Mouse (Mus musculus) left cerebral cortex, adult 9 months (tissue): Measurements from ENCODE around the gene Sav1.

Source experiments
- DNase-seq, 2 experiments: peaks; one replicate each; pipeline ENCODE4 v3.0.0; 2022; ENCODE audit warnings: low spot score in 2 of 2

Sav1 gene

DNA sequence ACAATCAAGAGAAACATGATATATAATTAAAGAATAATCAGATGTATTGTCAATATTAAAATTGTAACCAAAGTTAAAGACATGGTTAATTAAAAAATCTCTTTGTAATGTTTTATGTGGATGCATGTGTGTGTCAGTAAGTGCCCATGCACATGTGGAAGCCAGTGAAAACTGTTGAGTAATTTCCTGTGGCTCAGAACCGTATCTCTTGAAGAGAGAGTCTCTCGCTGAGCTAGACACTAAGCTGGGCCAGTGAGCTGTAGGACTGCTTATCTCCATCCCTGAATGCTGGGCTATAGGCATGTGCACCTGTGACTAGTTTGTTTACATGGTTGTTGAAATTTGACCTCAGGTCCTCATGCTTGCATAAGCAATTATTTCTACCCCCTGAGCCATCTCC lies 29.4 kb downstream of the Sav1 start:
- DNase-seq = no peak

DNA sequence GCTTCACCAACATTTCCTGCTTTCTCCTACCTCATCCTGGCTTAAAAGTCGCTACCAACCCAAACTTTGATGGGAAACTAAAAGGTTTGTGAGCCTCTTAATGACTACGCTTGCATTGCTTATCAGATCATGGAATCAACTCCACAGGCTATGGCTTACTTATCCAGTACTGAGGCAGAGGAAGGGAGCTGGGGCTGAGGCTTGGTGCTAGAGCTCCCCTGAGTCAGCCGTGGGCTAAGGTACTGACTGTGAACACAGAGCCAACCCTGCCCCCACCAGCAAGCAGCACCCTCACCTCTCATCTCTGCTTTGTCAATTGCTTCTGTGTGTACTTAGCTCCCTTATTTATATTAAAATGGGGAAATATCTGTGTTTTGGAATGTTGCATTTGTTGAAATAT lies 39.3 kb downstream of the Sav1 start:
- DNase-seq = no peak

DNA sequence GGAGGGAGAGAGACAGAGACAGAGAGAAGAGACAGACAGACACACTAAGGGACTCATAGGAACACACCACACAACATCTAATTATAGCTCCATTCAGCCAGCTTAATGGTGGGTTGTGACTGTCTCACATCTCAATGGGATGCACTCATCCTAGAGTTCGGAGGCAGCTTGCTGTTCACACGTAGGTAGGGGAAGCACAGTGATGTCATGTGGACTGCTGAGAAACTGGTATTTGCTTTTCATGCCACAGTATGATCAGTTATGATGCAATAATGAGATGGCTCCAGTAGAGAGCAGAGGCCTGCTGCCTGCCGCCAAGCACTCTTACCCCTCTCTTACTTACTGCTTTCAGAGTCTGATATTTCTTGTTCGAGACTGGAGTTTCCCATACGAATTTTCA lies 40.9 kb downstream of the Sav1 start:
- DNase-seq = no peak

DNA sequence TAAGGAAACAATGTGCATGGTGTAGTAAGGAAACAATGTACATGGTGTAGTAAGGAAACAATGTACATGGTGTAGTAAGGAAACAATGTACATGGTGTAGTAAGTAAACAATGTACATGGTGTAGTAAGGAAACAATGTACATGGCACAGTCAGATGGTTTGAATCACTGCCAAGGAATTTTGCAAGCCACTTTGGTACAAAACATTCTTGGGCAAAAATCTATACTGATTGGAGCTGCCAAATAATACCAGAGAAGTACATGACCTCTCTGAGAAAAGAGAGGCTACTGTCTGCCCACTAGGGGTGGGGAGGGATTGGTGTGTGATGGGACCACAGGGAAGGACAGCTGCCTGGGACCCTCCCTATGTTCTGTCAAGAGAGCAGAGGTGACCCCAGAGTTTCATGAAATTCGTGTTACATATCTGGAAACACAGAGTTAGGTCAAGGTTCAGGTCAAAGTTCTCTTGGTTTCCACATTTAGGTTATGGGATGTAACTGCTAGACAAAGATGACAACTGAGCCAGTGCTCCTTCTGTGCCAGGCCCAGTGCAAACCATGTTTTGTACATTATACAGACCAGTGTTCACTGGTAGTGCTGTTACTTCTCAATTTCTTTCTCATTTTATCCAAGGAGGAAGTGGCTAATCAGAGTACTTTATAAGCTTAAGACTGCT lies 45.0 kb downstream of the Sav1 start:
- DNase-seq = no peak

DNA sequence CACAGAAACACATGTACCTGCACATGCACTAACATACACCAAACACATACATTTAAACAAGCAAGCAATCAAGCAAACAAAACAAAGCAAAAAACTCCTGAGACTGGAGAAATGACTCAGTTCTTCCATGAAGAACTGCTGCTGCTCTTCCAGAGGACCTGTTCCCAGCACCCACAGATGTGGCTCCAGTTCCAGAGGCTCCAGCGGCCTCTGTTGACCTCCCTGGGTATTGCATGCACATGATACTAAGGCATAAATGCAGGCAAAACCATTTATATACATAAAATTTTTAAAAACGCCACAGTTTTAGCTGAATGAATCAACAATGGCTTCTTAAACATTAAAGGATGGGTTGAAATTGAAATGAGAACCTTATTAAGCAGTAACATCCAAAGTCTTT lies 47.5 kb downstream of the Sav1 start:
- no peak for DNase-seq

DNA sequence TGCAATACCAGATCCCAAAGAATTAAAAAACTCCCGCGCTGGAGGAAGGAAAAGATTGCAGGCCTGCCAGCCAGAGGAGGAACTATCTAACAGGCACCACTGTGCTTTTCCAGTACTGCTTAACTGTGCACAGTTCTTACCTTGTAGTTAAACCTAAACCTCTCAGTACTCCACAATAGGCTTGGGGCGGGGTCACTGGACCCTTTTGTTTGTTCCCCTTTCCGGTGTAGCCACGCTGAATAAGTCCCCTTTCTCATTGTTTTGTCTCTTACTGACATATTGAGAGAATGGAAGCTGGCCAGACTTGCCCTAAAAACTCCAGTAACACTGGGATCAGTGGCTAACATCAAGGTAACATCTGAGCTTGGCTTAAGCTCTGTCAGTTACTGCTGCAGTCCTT lies 49.1 kb downstream of the Sav1 start:
- DNase-seq = no peak

DNA sequence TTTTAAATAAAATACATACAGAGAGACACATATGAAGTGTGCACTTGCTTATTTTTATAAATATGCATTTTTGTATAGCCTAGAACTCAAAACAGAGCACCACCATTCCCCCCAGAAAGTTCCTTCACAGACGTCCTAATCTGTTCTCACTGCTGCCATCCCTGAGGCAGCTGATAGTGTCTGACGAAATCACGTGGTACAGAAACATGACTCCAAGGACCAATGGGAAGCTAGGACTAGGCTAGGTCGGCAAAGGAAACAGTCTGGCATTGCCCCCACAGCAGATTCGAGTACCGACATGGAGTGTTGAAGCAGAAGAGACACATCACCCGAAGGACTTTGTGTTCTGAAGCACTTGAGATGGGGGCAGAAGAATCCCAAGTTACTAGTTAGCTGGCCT lies 60.1 kb downstream of the Sav1 start:
- no peak for DNase-seq

DNA sequence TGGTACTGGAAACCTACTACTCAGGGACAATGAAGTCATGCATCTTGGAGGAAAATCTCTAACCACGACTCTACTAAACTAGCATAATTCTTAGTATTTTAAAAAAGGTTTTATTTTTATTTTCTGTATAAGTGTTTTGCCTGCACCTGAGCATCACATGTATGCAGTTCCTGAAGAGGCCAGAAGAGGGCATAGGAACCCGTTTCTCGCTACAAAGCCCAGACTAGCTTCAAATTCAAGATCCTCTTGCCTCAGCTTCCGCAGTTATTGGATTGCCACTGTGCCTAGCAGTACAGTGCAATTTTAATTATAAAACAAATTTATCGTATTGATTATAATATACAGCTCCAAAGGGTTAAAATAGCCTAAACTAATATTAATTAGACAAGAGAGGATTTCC lies 62.8 kb downstream of the Sav1 start:
- DNase-seq = no peak

DNA sequence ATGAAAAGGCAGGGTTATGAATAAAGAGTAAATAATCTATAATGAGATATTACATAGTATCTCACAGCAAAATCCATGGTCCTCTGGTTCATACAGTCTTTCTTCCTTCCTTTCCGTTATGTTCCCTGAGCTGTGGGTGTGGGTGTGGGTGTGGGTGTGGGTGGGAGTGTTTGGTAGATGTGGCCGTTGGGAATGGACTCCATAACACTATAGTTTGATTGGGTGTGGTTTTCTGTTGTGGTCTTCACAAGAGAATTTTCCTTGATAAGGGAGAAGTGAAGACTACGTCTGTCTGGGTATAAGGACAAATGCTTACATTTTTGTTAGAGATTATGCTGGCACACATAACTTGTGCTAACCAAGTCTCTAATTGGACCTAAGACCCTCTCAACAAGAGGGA lies 63.2 kb downstream of the Sav1 start:
- DNase-seq = no peak

DNA sequence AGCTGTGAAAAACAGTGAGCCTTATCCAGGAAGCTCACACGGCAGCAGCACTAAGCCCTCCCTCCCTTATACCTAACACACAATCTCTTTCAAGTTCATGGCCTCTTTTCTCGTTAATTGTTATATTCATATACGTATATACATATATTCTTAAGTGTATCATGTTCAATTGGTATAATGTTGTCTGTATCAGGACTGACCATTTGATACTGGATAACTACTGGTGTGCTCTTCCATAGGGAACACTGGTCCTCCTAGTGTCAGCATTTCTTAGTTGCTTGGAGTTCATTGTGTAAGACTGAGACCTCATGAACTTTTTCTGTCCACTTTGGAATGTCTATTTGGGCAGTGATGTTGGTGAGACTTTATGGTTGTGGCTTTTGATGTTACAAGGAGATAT lies 63.7 kb downstream of the Sav1 start:
- DNase-seq = no peak

DNA sequence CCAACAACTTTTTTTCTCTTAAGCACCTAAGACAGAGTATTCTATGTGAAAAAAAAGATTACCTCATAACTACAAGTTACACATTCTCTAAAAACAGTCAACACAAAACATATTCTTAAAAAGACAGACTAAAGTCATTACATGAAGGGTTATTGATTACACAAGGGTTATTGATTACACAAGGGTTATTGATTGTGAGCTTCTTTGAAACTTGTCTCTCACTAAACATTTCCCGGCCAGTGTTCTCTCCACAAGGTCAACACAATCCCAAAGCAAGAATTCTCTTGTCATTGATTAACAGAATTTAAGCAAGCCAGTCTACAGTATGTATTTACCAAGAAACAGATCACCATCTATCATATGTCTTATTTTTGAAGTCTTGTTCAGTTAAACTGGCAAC lies 64.7 kb downstream of the Sav1 start:
- no peak for DNase-seq

DNA sequence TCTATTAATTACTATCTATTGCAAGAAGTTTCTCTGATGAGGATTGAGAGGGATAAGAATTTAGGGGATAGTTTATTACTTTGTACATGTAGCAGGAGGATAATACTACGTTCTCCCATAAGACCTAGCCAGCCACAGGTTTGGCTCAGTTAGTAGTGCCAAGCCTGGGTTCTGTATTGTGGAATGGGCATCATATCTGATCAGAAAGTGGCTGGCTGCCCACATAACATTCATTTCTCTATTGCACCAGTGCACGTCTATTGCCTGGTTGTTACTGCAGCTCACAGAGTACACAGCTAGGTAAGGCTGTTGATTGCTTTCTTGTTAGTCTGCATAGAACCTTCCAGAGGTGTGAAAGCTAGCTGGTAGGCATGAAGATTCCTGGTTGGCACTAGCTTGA lies 68.9 kb downstream of the Sav1 start:
- no peak for DNase-seq
